Mouse (Mus musculus): Measurements from ENCODE around the gene Rabgap1l.

DNA sequence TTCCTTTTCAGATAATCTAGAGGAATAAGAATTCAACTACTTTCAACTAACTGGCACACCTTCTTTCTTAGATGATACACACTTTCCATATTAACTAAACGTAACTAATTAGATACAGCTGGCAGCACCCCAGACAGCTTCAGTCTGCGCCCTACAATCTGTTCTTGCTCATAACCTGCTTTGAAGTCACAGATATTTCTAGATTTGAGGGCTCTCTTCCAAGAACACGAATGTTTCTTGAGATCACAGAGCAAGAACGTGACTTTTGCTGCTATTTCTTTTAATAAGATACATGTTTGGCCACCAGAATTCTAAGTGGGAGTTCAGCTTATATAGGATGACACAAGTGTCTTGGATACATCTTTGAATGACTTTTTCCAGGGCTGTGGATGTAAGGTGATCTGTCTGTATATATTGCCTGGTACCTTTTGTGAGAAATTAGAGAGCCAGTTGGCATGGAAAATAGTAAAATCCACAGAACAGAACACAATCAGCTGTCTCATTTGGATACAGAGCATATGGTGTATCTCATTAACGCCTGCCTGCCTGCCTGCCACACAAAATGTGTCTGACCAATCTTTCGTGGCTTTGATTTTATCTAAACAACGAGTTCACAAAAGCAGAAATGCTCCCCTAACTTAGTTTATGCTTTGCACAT lies 506.5 kb downstream of the Rabgap1l start:
- TF ChIP-seq POLR2A (IDR thresholded peaks at IDR 0.05; ENCODE audit: borderline replicate concordance, extremely low read depth, low read depth, low read length) (no peak), CTCF (IDR thresholded peaks at IDR 0.05; ENCODE audit: insufficient read depth, low read length) (no peak)
